Comparison of ENCODE assay signal across 12 mouse cellular contexts in genomic region chr19:45854521-45854920, GRCm38 (mm10). TPM values are rescaled to one million over a fixed set of nuclear protein-coding genes. Genes with fewer than 3 reads are reported as not detected.
DNase-seq lines count a peak whose midpoint lies in the region; ATAC-seq lines count a peak whose summit lies in the region.
"Had no signal": no experiment of that assay in that cellular context is flagged by ENCODE, and none has a peak within 500 bp of the region (broad histone marks: within the 10 kb centered on the region; RNA-seq: fewer than 3 reads in every experiment).

No protein-coding gene starts in this region.

- DNase-seq in CD4-positive, CD25-positive, alpha-beta regulatory T cell, adult 2 months (ENCODE audit: low read depth, low spot score): peak; percentile 34
- no peak for DNase-seq in hindbrain, embryonic 11.5 days (ENCODE audit: low spot score)
- peak; percentile 71 for DNase-seq in heart, postnatal 4 days
- peak; percentile 54 to 74 for DNase-seq in thymus, postnatal 36 days
- DNase-seq in adrenal gland, postnatal 4 days (ENCODE audit: low spot score in 2 of 2): no peak
- no peak for DNase-seq in B cell, adult 2 months
- DNase-seq: adrenal gland, postnatal 36 days had no signal

- no peak for ATAC-seq in CD4-positive, CD25-positive, alpha-beta regulatory T cell, adult 4 months
- ATAC-seq in hindbrain, embryonic 15.5 days (ENCODE audit: low FRiP score, low read depth): peak; percentile 75; the same call in 1 of the 2 replicates
- ATAC-seq in hindbrain, embryonic 11.5 days (ENCODE audit: low FRiP score): no peak
- ATAC-seq: inflammation-experienced regulatory T-cells, adult 6 months had no signal

- H3K27me3 ChIP-seq in hindbrain, embryonic 15.5 days: no peaks in the 10 kb centered on the region
- H3K27me3 ChIP-seq in hindbrain, embryonic 11.5 days (ENCODE audit: control insufficient read depth, insufficient read depth, low read length): no peaks in the 10 kb centered on the region

- H3K4me1 ChIP-seq in hindbrain, embryonic 15.5 days (replicated peaks): peaks cover 19% of the 10 kb centered on the region
- H3K4me1 ChIP-seq in hindbrain, embryonic 11.5 days (replicated peaks; ENCODE audit: control insufficient read depth, insufficient read depth, low read length): no peaks in the 10 kb centered on the region

- 69% methylated on average over 7 of the region's 7 CpGs for WGBS in hindbrain, embryonic 15.5 days
- 85% methylated on average over 7 of the region's 7 CpGs for WGBS in hindbrain, embryonic 11.5 days

- no peaks in the 10 kb centered on the region for H3K36me3 ChIP-seq in hindbrain, embryonic 15.5 days
- H3K36me3 ChIP-seq in hindbrain, embryonic 11.5 days (ENCODE audit: control insufficient read depth, insufficient read depth, low read length): no peaks in the 10 kb centered on the region

- 0 out of 2 replicates have a peak overlapping the region, but pooled peaks have one; percentile 42 for H3K27ac ChIP-seq in hindbrain, embryonic 15.5 days (replicated peaks)
- no peak overlapping the region for H3K27ac ChIP-seq in hindbrain, embryonic 11.5 days (ENCODE audit: low read depth, low read length)

- H3K9me3 ChIP-seq in hindbrain, embryonic 15.5 days: no peaks in the 10 kb centered on the region
- no peaks in the 10 kb centered on the region for H3K9me3 ChIP-seq in hindbrain, embryonic 11.5 days (ENCODE audit: control insufficient read depth, low read length)

- H3K9ac ChIP-seq in hindbrain, embryonic 15.5 days: no peak overlapping the region
- no peak overlapping the region for H3K9ac ChIP-seq in hindbrain, embryonic 11.5 days (ENCODE audit: low read depth, low read length)

- 0 out of 2 replicates have a peak overlapping the region, but pooled peaks have one; percentile 9 for H3K4me2 ChIP-seq in hindbrain, embryonic 15.5 days
- H3K4me2 ChIP-seq in hindbrain, embryonic 11.5 days (replicated peaks; ENCODE audit: low read depth, low read length): no peak overlapping the region

- no peak overlapping the region for H3K4me3 ChIP-seq in hindbrain, embryonic 15.5 days
- no peak overlapping the region for H3K4me3 ChIP-seq in hindbrain, embryonic 11.5 days (ENCODE audit: low read depth, low read length)
- H3K4me3 ChIP-seq: layer of hippocampus, adult 2 months had no signal

RNA-seq across cellular contexts. Expression of gene Kcnip2, which starts 38.7 kb away (rescaled TPM):
- polyA plus RNA-seq in CD4-positive, CD25-positive, alpha-beta regulatory T cell, adult 4 months (2017; shearing (Covaris generic)): 10 to 100 TPM; 17.3 to 17.4 TPM
- polyA plus RNA-seq in hindbrain, embryonic 15.5 days (2015; fragmentation: Nextera tagmentation; extraction: Ambion mirVana): 12.8 and 15.1 TPM in 2 replicates
- 0.56 and 0.73 TPM in 2 replicates for polyA plus RNA-seq in hindbrain, embryonic 11.5 days (2014; fragmentation: Nextera tagmentation; extraction: Ambion mirVana)
- total RNA-seq in heart, postnatal 4 days (2021): 10 to 100 TPM; 69.8 to 85.1 TPM
- total RNA-seq in adrenal gland, postnatal 4 days (2021): 1 to 10 TPM; 1.0 to 2.5 TPM
- total RNA-seq: common myeloid progenitor, adult 5-6 weeks had no signal

Comparison
In these comparisons a context has a peak if more than half of its experiments do, and no peak if none do; other contexts are left out.
1. DNase-seq: peak in CD4-positive, CD25-positive, alpha-beta regulatory T cell, adult 2 months (single experiment), heart, postnatal 4 days (single experiment) and thymus, postnatal 36 days (2 of 2); none in hindbrain, embryonic 11.5 days (single experiment), adrenal gland, postnatal 4 days (0 of 2) and B cell, adult 2 months (0 of 2).